Mouse (Mus musculus) intestine, embryonic 14.5 days (tissue): ENCODE measurements at regions not wholly inside any gene's neighbourhood (a gene's known extent, or its start where the extent isn't known, plus 50 kb on each side); places are given as distances from the start of the nearest gene placed in this dataset.
"Not testable (repeated sequence)": the region's sequence is repeated elsewhere in the genome, so short reads cannot be mapped to it uniquely, and the experiment has no call there.

Experiments used
- ATAC-seq: fragments of 200-750 bp; cut with Nextera tagmentation; replicated peaks from 2 replicates; pipeline ENCODE4 v1.8.0; 2017; ENCODE audit warnings: low read depth, moderate number of reproducible peaks, moderate TSS enrichment, moderate library complexity; ENCODE audit not compliant: low FRiP score, low TSS enrichment
- DNase-seq: peaks from one replicate; pipeline ENCODE4 v3.0.0-alpha.2; 2018; ENCODE audit warnings: low spot score
- H3K27ac ChIP-seq: fragments of 300-500 bp; sonication (generic); 2 replicates; pipeline ENCODE4 v1.5.1; 2014; ENCODE audit warnings: low read depth, mild to moderate bottlenecking, control low read depth
- H3K27me3 ChIP-seq: fragments of 300-500 bp; sonication (generic); replicated peaks from 2 replicates; pipeline ENCODE4 v1.6.1; 2014; ENCODE audit warnings: low read length, control low read depth; ENCODE audit not compliant: control insufficient read depth, insufficient read depth
- H3K36me3 ChIP-seq: fragments of 300-500 bp; sonication (generic); 2 replicates; pipeline ENCODE4 v1.6.1; 2014; ENCODE audit warnings: low read length, control low read depth; ENCODE audit not compliant: control insufficient read depth, insufficient read depth
- H3K4me1 ChIP-seq: fragments of 300-500 bp; sonication (generic); replicated peaks from 2 replicates; pipeline ENCODE4 v1.6.1; 2014; ENCODE audit warnings: low read length, control low read depth, mixed read lengths; ENCODE audit not compliant: control insufficient read depth, insufficient read depth
- H3K4me2 ChIP-seq: fragments of 300-500 bp; sonication (generic); 2 replicates; pipeline ENCODE4 v1.6.1; 2014; ENCODE audit warnings: low read length
- H3K4me3 ChIP-seq: fragments of 300-500 bp; sonication (generic); 2 replicates; pipeline ENCODE4 v1.5.1; 2014; ENCODE audit warnings: low read depth, low read length, control low read depth, mixed read lengths
- H3K9ac ChIP-seq: fragments of 300-500 bp; sonication (generic); 2 replicates; pipeline ENCODE4 v1.6.1; 2014; ENCODE audit warnings: mild to moderate bottlenecking, low read length
- H3K9me3 ChIP-seq: fragments of 300-500 bp; sonication (generic); 2 replicates; pipeline ENCODE4 v1.6.1; 2016; ENCODE audit warnings: low read length, control low read depth; ENCODE audit not compliant: control insufficient read depth
- WGBS: fragments of 180-500 bp; shearing (Covaris S2); extraction: QIAGEN DNeasy Blood & Tissue Kit; methylation state at CpG from one replicate; pipeline ENCODE4 v1.1.7; 2014; 5-methylcytosine and 5-hydroxymethylcytosine counted together

DNA sequence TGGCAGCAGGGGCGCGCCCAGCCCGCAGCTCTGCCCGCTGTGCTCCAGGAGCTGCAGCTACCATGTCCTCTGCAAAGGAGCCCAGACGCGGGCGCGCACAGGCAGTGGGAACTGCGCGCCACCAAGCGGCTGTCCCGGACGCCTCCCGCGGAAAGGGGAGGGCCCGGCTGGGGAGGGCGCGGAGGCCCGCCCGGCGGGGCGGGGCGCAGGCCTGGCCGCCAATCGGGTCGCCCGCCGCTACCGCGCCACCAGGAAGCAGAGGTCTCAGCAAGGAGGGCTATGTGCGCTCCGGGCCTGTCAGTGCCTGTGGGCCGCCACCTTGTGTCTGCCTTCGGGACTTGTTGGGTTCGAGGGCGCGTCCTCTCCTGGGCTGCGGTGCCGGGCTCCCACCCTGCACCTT is 367.0 kb upstream of the Ywhaq start:
- peak; percentile 97 for ATAC-seq
- peak overlapping the region; percentile 42 for H3K4me2 ChIP-seq
- not testable (repeated sequence) for H3K9ac ChIP-seq, H3K4me1 ChIP-seq, H3K36me3 ChIP-seq, H3K9me3 ChIP-seq, H3K27ac ChIP-seq, H3K27me3 ChIP-seq
- WGBS, result under 1% methylated on average over 39 of the region's 39 CpGs
- peak; percentile 76 for DNase-seq
- peak overlapping the region; percentile 39 for H3K4me3 ChIP-seq

DNA sequence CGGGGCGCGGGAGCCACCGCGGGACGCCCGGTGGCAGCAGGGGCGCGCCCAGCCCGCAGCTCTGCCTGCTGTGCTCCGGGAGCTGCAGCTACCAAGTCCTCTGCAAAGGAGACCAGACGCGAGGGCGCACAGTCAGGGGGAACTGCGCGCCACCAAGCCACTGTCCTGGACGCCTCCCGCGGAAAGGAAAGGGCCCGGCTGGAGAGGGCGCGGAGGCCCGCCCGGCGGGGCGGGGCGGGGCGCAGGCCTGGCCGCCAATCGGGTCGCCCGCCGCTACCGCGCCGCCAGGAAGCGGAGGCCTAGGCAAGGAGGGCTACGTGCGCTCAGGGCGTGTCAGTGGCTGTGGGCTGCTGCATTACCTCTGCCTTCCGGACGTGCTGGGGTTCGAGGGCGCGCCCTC is 361.3 kb upstream of the Ywhaq start:
- peak overlapping the region; percentile 22; the same call in 1 of the 2 replicates for H3K4me2 ChIP-seq
- not testable (repeated sequence) for H3K27ac ChIP-seq, H3K9me3 ChIP-seq, H3K4me1 ChIP-seq, H3K27me3 ChIP-seq, H3K36me3 ChIP-seq, H3K9ac ChIP-seq, ATAC-seq
- peak overlapping the region; percentile 24 for H3K4me3 ChIP-seq
- DNase-seq, result peak; percentile 50
- WGBS, result 3% methylated on average over 31 of the region's 45 CpGs

DNA sequence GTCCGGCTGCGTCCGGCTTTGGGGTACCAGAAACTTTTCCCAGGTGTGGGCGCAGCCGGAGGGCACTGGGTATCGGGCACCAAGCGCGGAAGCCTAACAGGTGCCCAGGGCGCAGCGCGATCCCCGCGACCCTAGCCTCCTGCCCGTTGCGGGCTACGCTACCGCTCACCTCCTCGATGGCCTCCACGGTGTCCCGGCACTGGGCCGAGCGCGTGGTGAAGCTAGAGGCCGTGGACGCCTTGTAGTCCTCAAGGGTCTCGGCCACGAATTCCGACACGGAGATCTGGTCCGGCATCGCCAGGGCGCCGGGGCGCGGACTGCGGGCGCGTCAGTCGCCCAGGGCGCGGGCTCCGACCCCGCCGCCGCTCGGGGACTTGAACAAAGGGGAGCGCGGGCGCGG is 360.9 kb upstream of the Ywhaq start:
- DNase-seq, result peak; percentile 53
- 26% methylated on average over 37 of the region's 50 CpGs for WGBS
- not testable (repeated sequence) for H3K36me3 ChIP-seq, H3K9ac ChIP-seq, H3K4me1 ChIP-seq, ATAC-seq, H3K27me3 ChIP-seq, H3K27ac ChIP-seq, H3K9me3 ChIP-seq
- Histone ChIP-seq H3K4me2 (peak overlapping the region; percentile 22; the same call in 1 of the 2 replicates), H3K4me3 (peak overlapping the region; percentile 24)

DNA sequence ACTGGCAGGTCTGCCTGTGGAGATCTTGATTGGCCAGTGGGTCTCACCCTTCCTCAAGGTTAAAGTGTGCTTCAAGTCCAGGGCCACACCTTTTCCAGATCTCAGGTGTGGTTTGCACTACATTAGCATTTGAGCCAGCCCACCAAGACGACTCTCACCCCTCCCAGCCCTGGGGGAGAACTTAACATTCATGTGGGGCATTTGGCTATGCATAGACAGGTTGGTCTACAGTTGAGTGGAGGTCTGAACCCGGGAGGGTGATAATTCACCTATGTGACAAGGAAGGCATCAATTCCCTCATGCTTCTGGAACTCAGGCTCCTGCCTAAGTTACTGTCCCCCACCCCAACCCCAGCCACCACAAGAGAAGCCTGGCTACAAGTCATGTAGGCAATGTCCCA is 350.3 kb upstream of the Ywhaq start:
- H3K4me2 ChIP-seq, DNase-seq, ATAC-seq, H3K27ac ChIP-seq, H3K9ac ChIP-seq, H3K4me3 ChIP-seq, H3K27me3 ChIP-seq, H3K36me3 ChIP-seq, H3K4me1 ChIP-seq, H3K9me3 ChIP-seq: not testable (repeated sequence)
- 80% methylated on average over 2 of the region's 2 CpGs for WGBS
